Mouse (Mus musculus) cerebellum, postnatal 10 days (tissue): ENCODE data around the gene Zdhhc18.

Experiments used
- DNase-seq, 2 experiments: peaks; one replicate each; pipeline ENCODE4 v3.0.0; 2021; ENCODE audit warnings: mixed read lengths in 2 of 2

The Zdhhc18 gene

GRCm38 (mm10) chr4:133630326-133630920 is 19.5 kb downstream of the Zdhhc18 start:
- peak; percentile 80 to 87 for DNase-seq

GRCm38 (mm10) chr4:133629191-133629590 is 20.8 kb downstream of the Zdhhc18 start:
- DNase-seq: no peak

GRCm38 (mm10) chr4:133628517-133628916 is 21.4 kb downstream of the Zdhhc18 start:
- DNase-seq: no peak

GRCm38 (mm10) chr4:133627039-133627438 is 22.9 kb downstream of the Zdhhc18 start:
- DNase-seq: peak; percentile 65 to 71

- DNase-seq: no peak
Observed at GRCm38 (mm10) chr4:133626621-133627020, 23.3 kb downstream of the Zdhhc18 start.

- no peak for DNase-seq
Observed at GRCm38 (mm10) chr4:133626221-133626620, 23.7 kb downstream of the Zdhhc18 start.

GRCm38 (mm10) chr4:133625621-133626071 is 24.3 kb downstream of the Zdhhc18 start:
- peak; percentile 35 to 49 for DNase-seq

- no peak for DNase-seq
Observed at GRCm38 (mm10) chr4:133624830-133625229, 25.1 kb downstream of the Zdhhc18 start.

GRCm38 (mm10) chr4:133622161-133622695 is 27.7 kb downstream of the Zdhhc18 start:
- DNase-seq: no peak

- no peak for DNase-seq
Observed at GRCm38 (mm10) chr4:133620668-133621067, 29.3 kb downstream of the Zdhhc18 start.

GRCm38 (mm10) chr4:133619473-133620136 is 30.3 kb downstream of the Zdhhc18 start:
- no peak for DNase-seq

GRCm38 (mm10) chr4:133617936-133618335 is 32.0 kb downstream of the Zdhhc18 start:
- peak; percentile 53 to 71 for DNase-seq

- DNase-seq: no peak
Observed at GRCm38 (mm10) chr4:133615416-133615815, 34.5 kb downstream of the Zdhhc18 start.

- peak in 1 of 2 experiments; percentile 41 for DNase-seq
Observed at GRCm38 (mm10) chr4:133614274-133614761, 35.6 kb downstream of the Zdhhc18 start.

- DNase-seq: no peak
Observed at GRCm38 (mm10) chr4:133613867-133614266, 36.1 kb downstream of the Zdhhc18 start.

GRCm38 (mm10) chr4:133613026-133613425 is 36.9 kb downstream of the Zdhhc18 start:
- DNase-seq: no peak

- no peak for DNase-seq
Observed at GRCm38 (mm10) chr4:133612416-133612815, 37.5 kb downstream of the Zdhhc18 start.

GRCm38 (mm10) chr4:133611815-133612214 is 38.1 kb downstream of the Zdhhc18 start:
- peak in 1 of 2 experiments; percentile 37 for DNase-seq

- peak; percentile 86 to 87 for DNase-seq
Observed at GRCm38 (mm10) chr4:133609719-133610118, 40.2 kb downstream of the Zdhhc18 start.

GRCm38 (mm10) chr4:133607284-133607683 is 42.7 kb downstream of the Zdhhc18 start:
- DNase-seq: no peak

- no peak for DNase-seq
Observed at GRCm38 (mm10) chr4:133605330-133605729, 44.6 kb downstream of the Zdhhc18 start.

GRCm38 (mm10) chr4:133604856-133605255 is 45.1 kb downstream of the Zdhhc18 start:
- DNase-seq: no peak

GRCm38 (mm10) chr4:133604175-133604574 is 45.8 kb downstream of the Zdhhc18 start:
- DNase-seq: no peak

- no peak for DNase-seq
Observed at GRCm38 (mm10) chr4:133603056-133603455, 46.9 kb downstream of the Zdhhc18 start.
